Mouse (Mus musculus): ENCODE results near the gene Cbl. TPM values are rescaled to one million over a fixed set of nuclear protein-coding genes. Genes with fewer than 3 reads are reported as not detected.

Cbl gene
- polyA plus RNA-seq (2012; rRNA removed), result 6.6 and 8.1 TPM in 2 replicates

GRCm38 (mm10) chr9:44233802-44234478 lies at the start of gene Cbl:
Gene Cbl, minus strand, starts transcription at chr9:44234049.
- Histone ChIP-seq H3K4me1 (ENCODE audit: control insufficient read depth, insufficient read depth, low read length) (peaks cover 13% of the 10 kb centered on the region; the same call in 1 of the 2 replicates), H3K4me3 (ENCODE audit: insufficient read depth, low read depth, low read length) (peak within 1 kb of the TSS; percentile 99), H3K36me3 (ENCODE audit: control insufficient read depth, insufficient read depth, low read length) (no peaks in the 10 kb centered on the region), H3K27me3 (replicated peaks; ENCODE audit: control insufficient read depth, insufficient read depth, low read length) (no peaks in the 10 kb centered on the region), H3K27ac (ENCODE audit: insufficient read depth, low read depth, low read length) (peak within 1 kb of the TSS; percentile 92)
- under 1% methylated on average over 76 of the region's 76 CpGs for WGBS
- peak; percentile 99 for DNase-seq
- TF ChIP-seq CTCF (conservative IDR thresholded peaks at IDR 0.05; ENCODE audit: insufficient read depth, insufficient read length, low read depth, low read length) (peak; percentile 93), POLR2A (IDR thresholded peaks at IDR 0.05; ENCODE audit: low read depth, low read length) (peak; percentile 42)

- WGBS, result 69% methylated on average over 5 of the region's 5 CpGs
- H3K27me3 ChIP-seq (replicated peaks; ENCODE audit: control insufficient read depth, insufficient read depth, low read length), result no peaks in the 10 kb centered on the region
- DNase-seq, result no peak
- H3K4me3 ChIP-seq (ENCODE audit: insufficient read depth, low read depth, low read length), result no peak overlapping the region
- H3K4me1 ChIP-seq (ENCODE audit: control insufficient read depth, insufficient read depth, low read length), result no peaks in the 10 kb centered on the region
- H3K36me3 ChIP-seq (ENCODE audit: control insufficient read depth, insufficient read depth, low read length), result no peaks in the 10 kb centered on the region
- H3K27ac ChIP-seq (ENCODE audit: insufficient read depth, low read depth, low read length), result no peak overlapping the region
- TF ChIP-seq CTCF (conservative IDR thresholded peaks at IDR 0.05; ENCODE audit: insufficient read depth, insufficient read length, low read depth, low read length) (no peak), POLR2A (IDR thresholded peaks at IDR 0.05; ENCODE audit: low read depth, low read length) (no peak)
Measured at GRCm38 (mm10) chr9:44283183-44283582, 49.3 kb upstream of the Cbl start.

GRCm38 (mm10) chr9:44269973-44270372 lies 36.1 kb upstream of the Cbl start:
- Histone ChIP-seq H3K27ac (ENCODE audit: insufficient read depth, low read depth, low read length) (no peak overlapping the region), H3K4me1 (ENCODE audit: control insufficient read depth, insufficient read depth, low read length) (peaks cover 8% of the 10 kb centered on the region; the same call in 1 of the 2 replicates), H3K36me3 (ENCODE audit: control insufficient read depth, insufficient read depth, low read length) (no peaks in the 10 kb centered on the region), H3K27me3 (replicated peaks; ENCODE audit: control insufficient read depth, insufficient read depth, low read length) (no peaks in the 10 kb centered on the region), H3K4me3 (ENCODE audit: insufficient read depth, low read depth, low read length) (no peak overlapping the region)
- DNase-seq, result no peak
- TF ChIP-seq POLR2A (IDR thresholded peaks at IDR 0.05; ENCODE audit: low read depth, low read length) (no peak), CTCF (conservative IDR thresholded peaks at IDR 0.05; ENCODE audit: insufficient read depth, insufficient read length, low read depth, low read length) (no peak)
- 90% methylated on average over 4 of the region's 4 CpGs for WGBS

GRCm38 (mm10) chr9:44269077-44269476 lies 35.2 kb upstream of the Cbl start:
- TF ChIP-seq POLR2A (IDR thresholded peaks at IDR 0.05; ENCODE audit: low read depth, low read length), result no peak
- TF ChIP-seq CTCF (conservative IDR thresholded peaks at IDR 0.05; ENCODE audit: insufficient read depth, insufficient read length, low read depth, low read length), result peak; percentile 44
- peaks cover 8% of the 10 kb centered on the region; the same call in 1 of the 2 replicates for H3K4me1 ChIP-seq (ENCODE audit: control insufficient read depth, insufficient read depth, low read length)
- no peak overlapping the region for H3K4me3 ChIP-seq (ENCODE audit: insufficient read depth, low read depth, low read length)
- WGBS, result 86% methylated on average over 3 of the region's 3 CpGs
- DNase-seq, result peak; percentile 50
- H3K27ac ChIP-seq (ENCODE audit: insufficient read depth, low read depth, low read length), result no peak overlapping the region
- no peaks in the 10 kb centered on the region for H3K27me3 ChIP-seq (replicated peaks; ENCODE audit: control insufficient read depth, insufficient read depth, low read length)
- no peaks in the 10 kb centered on the region for H3K36me3 ChIP-seq (ENCODE audit: control insufficient read depth, insufficient read depth, low read length)

GRCm38 (mm10) chr9:44268432-44268831 lies 34.6 kb upstream of the Cbl start, which contains the start of gene Nlrx1:
Gene Nlrx1, minus strand, starts transcription at chr9:44268599.
- H3K4me3 ChIP-seq (ENCODE audit: insufficient read depth, low read depth, low read length), result peak within 1 kb of the TSS; percentile 66
- peak within 1 kb of the TSS; percentile 72 for H3K27ac ChIP-seq (ENCODE audit: insufficient read depth, low read depth, low read length)
- WGBS, result 55% methylated on average over 6 of the region's 6 CpGs
- TF ChIP-seq CTCF (conservative IDR thresholded peaks at IDR 0.05; ENCODE audit: insufficient read depth, insufficient read length, low read depth, low read length) (no peak), POLR2A (IDR thresholded peaks at IDR 0.05; ENCODE audit: low read depth, low read length) (no peak)
- peak; percentile 27 for DNase-seq
- H3K27me3 ChIP-seq (replicated peaks; ENCODE audit: control insufficient read depth, insufficient read depth, low read length), result no peaks in the 10 kb centered on the region
- H3K36me3 ChIP-seq (ENCODE audit: control insufficient read depth, insufficient read depth, low read length), result no peaks in the 10 kb centered on the region
- peaks cover 8% of the 10 kb centered on the region; the same call in 1 of the 2 replicates for H3K4me1 ChIP-seq (ENCODE audit: control insufficient read depth, insufficient read depth, low read length)

- peak overlapping the region; percentile 72 for H3K27ac ChIP-seq (ENCODE audit: insufficient read depth, low read depth, low read length)
- H3K4me3 ChIP-seq (ENCODE audit: insufficient read depth, low read depth, low read length), result peak overlapping the region; percentile 66
- DNase-seq, result peak; percentile 96
- H3K36me3 ChIP-seq (ENCODE audit: control insufficient read depth, insufficient read depth, low read length), result no peaks in the 10 kb centered on the region
- no peaks in the 10 kb centered on the region for H3K27me3 ChIP-seq (replicated peaks; ENCODE audit: control insufficient read depth, insufficient read depth, low read length)
- 4% methylated on average over 28 of the region's 28 CpGs for WGBS
- no peak for TF ChIP-seq POLR2A (IDR thresholded peaks at IDR 0.05; ENCODE audit: low read depth, low read length)
- peak; percentile 69 for TF ChIP-seq CTCF (conservative IDR thresholded peaks at IDR 0.05; ENCODE audit: insufficient read depth, insufficient read length, low read depth, low read length)
- peaks cover 8% of the 10 kb centered on the region; the same call in 1 of the 2 replicates for H3K4me1 ChIP-seq (ENCODE audit: control insufficient read depth, insufficient read depth, low read length)
Measured at GRCm38 (mm10) chr9:44268027-44268360, 34.1 kb upstream of the Cbl start.

GRCm38 (mm10) chr9:44267319-44268026 lies 33.6 kb upstream of the Cbl start:
- WGBS, result 7% methylated on average over 23 of the region's 23 CpGs
- peak overlapping the region; percentile 72 for H3K27ac ChIP-seq (ENCODE audit: insufficient read depth, low read depth, low read length)
- H3K4me1 ChIP-seq (ENCODE audit: control insufficient read depth, insufficient read depth, low read length), result peaks cover 8% of the 10 kb centered on the region; the same call in 1 of the 2 replicates
- no peaks in the 10 kb centered on the region for H3K36me3 ChIP-seq (ENCODE audit: control insufficient read depth, insufficient read depth, low read length)
- TF ChIP-seq POLR2A (IDR thresholded peaks at IDR 0.05; ENCODE audit: low read depth, low read length), result peak; percentile 40
- peak; percentile 36 for TF ChIP-seq CTCF (conservative IDR thresholded peaks at IDR 0.05; ENCODE audit: insufficient read depth, insufficient read length, low read depth, low read length)
- no peaks in the 10 kb centered on the region for H3K27me3 ChIP-seq (replicated peaks; ENCODE audit: control insufficient read depth, insufficient read depth, low read length)
- H3K4me3 ChIP-seq (ENCODE audit: insufficient read depth, low read depth, low read length), result peak overlapping the region; percentile 66
- peak; percentile 45 for DNase-seq
